Mouse (Mus musculus) T-helper 1 cell (primary cell): Measurements from ENCODE around the gene Steap1.

Experiments
- in situ Hi-C: fragments of 300-600 bp; cut with MboI, MseI; formaldehyde crosslinking; loops from one replicate; pipeline ENCODE4 v1.15.1; 2025; ENCODE audit warnings: high pct_unique_total_duplicates

The Steap1 gene

DNA sequence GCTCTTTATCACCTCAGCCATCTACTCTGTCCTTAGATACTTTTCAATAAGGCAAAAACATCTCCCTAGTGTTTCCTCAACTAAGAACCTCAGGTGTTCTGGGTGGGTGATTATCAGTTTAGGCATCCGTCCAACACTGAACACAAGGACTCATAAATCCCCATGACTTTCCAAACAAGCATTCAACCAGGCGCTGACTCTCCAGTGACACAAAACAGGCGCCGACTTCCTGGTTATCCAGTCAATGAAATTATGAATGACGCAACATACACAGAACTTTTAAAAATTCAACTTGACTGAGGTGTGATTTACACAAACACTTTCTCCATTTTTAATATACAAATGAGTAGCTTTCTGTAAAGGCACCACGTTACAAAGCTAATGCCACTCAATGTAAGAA is 60.9 kb downstream of the Steap1 start:
- in situ Hi-C loops = no loop called here

- in situ Hi-C loops = no loop called here
These were observed 62.2 kb downstream of the Steap1 start for GRCm38 (mm10) chr5:5686973-5687372.
